Mouse (Mus musculus) bone marrow, adult 2 months (tissue): Measurements from ENCODE around the gene Hdac10.

Source experiments
- CTCF ChIP-seq: fragments of 200-500 bp; IDR thresholded peaks from 2 replicates; pipeline ENCODE4 v1.5.1; 2011; ENCODE audit warnings: low read length, control low read depth; ENCODE audit not compliant: control insufficient read depth, insufficient read depth
- POLR2A ChIP-seq: fragments of 200-500 bp; IDR thresholded peaks from 2 replicates; pipeline ENCODE4 v1.6.1; 2011; ENCODE audit warnings: low read depth, mild to moderate bottlenecking, control low read depth, low read length, borderline replicate concordance; ENCODE audit not compliant: control insufficient read depth

DNA sequence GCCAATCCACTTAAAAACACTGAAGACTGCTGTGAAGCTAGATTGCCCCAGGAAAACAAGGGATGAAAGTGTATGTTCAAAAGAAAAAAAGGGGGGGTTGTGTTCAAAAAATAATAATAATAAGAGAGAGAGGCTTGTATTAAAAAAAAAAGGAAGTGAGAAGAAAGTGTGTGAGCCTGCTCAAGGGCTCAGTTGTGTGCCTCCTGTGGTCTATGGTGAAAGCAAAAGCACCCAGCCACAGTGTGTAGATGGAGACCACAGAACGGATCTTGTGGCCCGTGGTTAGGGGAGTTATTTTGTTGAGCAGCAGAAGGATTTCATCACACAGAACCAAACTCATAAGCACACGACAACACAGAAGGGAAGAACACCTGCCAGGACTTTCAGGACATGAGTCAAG is 2.8 kb upstream of the Hdac10 start:
- TF ChIP-seq CTCF (no peak), POLR2A (no peak)
